Mouse (Mus musculus) kidney, embryonic 16.5 days (tissue): ENCODE measurements at regions not wholly inside any gene's neighbourhood (a gene's known extent, or its start where the extent isn't known, plus 50 kb on each side); places are given as distances from the start of the nearest gene placed in this dataset.

Source experiments
- ATAC-seq: fragments of 200-750 bp; cut with Nextera tagmentation; 2 replicates; pipeline ENCODE4 v1.8.0; 2017; ENCODE audit warnings: moderate TSS enrichment; ENCODE audit not compliant: low FRiP score, low TSS enrichment
- H3K27ac ChIP-seq: fragments of 300-500 bp; sonication (generic); 2 replicates; pipeline ENCODE4 v1.5.1; 2014; ENCODE audit warnings: low read length
- H3K27me3 ChIP-seq: fragments of 300-500 bp; sonication (generic); 2 replicates; pipeline ENCODE4 v1.6.1; 2014; ENCODE audit warnings: low read length, control low read depth, mixed read lengths; ENCODE audit not compliant: insufficient read depth
- H3K36me3 ChIP-seq: fragments of 300-500 bp; sonication (generic); 2 replicates; pipeline ENCODE4 v1.6.1; 2014; ENCODE audit warnings: low read length, control low read depth, mixed read lengths; ENCODE audit not compliant: insufficient read depth
- H3K4me1 ChIP-seq: fragments of 300-500 bp; sonication (generic); 2 replicates; pipeline ENCODE4 v1.6.1; 2014; ENCODE audit warnings: low read length, control low read depth, mixed read lengths; ENCODE audit not compliant: insufficient read depth
- H3K4me2 ChIP-seq: fragments of 300-500 bp; sonication (generic); replicated peaks from 2 replicates; pipeline ENCODE4 v1.6.1; 2014; ENCODE audit warnings: low read depth, low read length
- H3K4me3 ChIP-seq: fragments of 300-500 bp; sonication (generic); 2 replicates; pipeline ENCODE4 v1.5.1; 2014; ENCODE audit warnings: mild to moderate bottlenecking, low read length
- H3K9ac ChIP-seq: fragments of 300-500 bp; sonication (generic); replicated peaks from 2 replicates; pipeline ENCODE4 v1.6.1; 2014; ENCODE audit warnings: low read length
- H3K9me3 ChIP-seq: fragments of 300-500 bp; sonication (generic); 2 replicates; pipeline ENCODE4 v1.6.1; 2016; ENCODE audit warnings: low read length, control low read depth
- WGBS: fragments of 180-500 bp; shearing (Covaris S2); extraction: QIAGEN DNeasy Blood & Tissue Kit; methylation state at CpG from one replicate; pipeline ENCODE4 v1.1.7; 2014; 5-methylcytosine and 5-hydroxymethylcytosine counted together

DNA sequence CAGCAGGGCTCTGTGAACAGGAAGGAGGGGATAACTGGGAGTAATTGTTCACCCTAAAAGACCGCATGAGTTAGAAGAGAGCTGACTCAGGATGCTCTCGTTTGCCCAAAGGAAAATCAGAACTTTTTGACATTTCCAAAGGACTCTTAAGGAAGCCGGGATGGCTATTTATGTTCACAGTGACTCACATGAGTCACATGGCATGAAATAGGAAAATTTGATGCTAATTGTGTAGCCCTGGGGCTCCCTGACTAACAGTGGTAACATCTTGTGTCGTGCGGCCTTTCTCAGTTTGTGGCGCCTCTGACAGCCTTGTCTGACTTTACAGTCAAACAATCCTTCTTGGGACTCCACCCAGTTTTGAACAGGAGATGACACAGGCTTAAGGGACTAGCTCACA is 51.9 kb upstream of the Cacna1a start:
- ATAC-seq, result no peak
- Histone ChIP-seq H3K27ac (no peak overlapping the region), H3K4me1 (no peaks in the 10 kb centered on the region), H3K27me3 (peaks cover 9% of the 10 kb centered on the region; the same call in 1 of the 2 replicates), H3K9ac (no peak overlapping the region), H3K4me2 (no peak overlapping the region), H3K4me3 (no peak overlapping the region), H3K9me3 (no peaks in the 10 kb centered on the region), H3K36me3 (no peaks in the 10 kb centered on the region)
- whole genome bisulfite sequencing, result 81% methylated on average over 6 of the region's 6 CpGs

DNA sequence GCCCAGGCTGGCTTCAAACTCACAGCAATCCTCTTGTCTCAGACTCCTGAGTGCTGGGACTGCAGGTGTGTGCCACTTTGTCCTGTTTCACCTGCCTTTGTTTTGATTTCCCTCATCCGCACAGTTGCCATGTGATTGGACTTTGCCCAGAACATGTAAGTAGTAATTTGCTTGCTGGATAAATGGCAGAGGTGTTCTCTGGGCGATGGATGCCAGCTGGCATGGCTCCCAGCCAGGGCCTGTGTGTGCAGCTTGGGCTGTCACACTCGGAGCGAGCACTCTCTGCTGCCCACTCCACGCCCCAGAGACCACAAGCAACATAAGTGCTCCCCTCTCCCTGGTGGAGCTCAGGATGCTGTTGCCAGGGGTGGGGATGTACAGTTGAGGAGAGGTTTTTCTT is 53.9 kb upstream of the Cacna1a start:
- Histone ChIP-seq H3K4me3 (no peak overlapping the region), H3K36me3 (no peaks in the 10 kb centered on the region), H3K27ac (no peak overlapping the region), H3K4me1 (no peaks in the 10 kb centered on the region), H3K9ac (no peak overlapping the region), H3K4me2 (no peak overlapping the region), H3K9me3 (no peaks in the 10 kb centered on the region), H3K27me3 (peaks cover 3% of the 10 kb centered on the region; the same call in 1 of the 2 replicates)
- 60% methylated on average over 5 of the region's 5 CpGs for WGBS
- no peak for ATAC-seq

DNA sequence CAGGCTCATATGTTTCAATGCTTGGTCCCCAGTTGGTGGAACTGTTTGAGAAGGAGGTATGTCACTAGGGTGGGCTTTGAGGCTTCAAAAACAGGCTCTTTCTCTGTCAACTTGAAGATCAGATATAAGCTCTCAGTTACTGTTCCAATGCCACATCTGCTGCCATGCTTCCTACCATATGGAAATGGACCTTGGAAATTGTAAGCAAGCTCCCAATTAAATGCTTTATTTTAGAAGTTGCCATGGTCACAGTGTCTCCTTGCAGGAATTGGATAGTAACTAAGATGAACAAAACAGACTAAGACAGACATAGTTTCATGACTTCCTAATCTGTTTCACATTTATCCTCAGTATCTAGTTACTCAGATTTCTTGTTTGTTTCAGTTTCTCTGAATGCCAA is 56.7 kb upstream of the Cacna1a start:
- Histone ChIP-seq H3K27ac (no peak overlapping the region), H3K4me2 (no peak overlapping the region), H3K4me1 (no peaks in the 10 kb centered on the region), H3K36me3 (no peaks in the 10 kb centered on the region), H3K27me3 (no peaks in the 10 kb centered on the region), H3K4me3 (no peak overlapping the region), H3K9ac (no peak overlapping the region), H3K9me3 (no peaks in the 10 kb centered on the region)
- no peak for ATAC-seq

GRCm38 (mm10) chr8:84329535-84329934 is 58.7 kb upstream of the Cacna1a start:
- ATAC-seq, result no peak
- H3K9ac ChIP-seq, result no peak overlapping the region
- H3K27ac ChIP-seq, result no peak overlapping the region
- no peaks in the 10 kb centered on the region for H3K4me1 ChIP-seq
- H3K27me3 ChIP-seq, result no peaks in the 10 kb centered on the region
- no peak overlapping the region for H3K4me3 ChIP-seq
- no peaks in the 10 kb centered on the region for H3K36me3 ChIP-seq
- H3K4me2 ChIP-seq, result no peak overlapping the region
- H3K9me3 ChIP-seq, result no peaks in the 10 kb centered on the region
- WGBS, result 79% methylated on average over 8 of the region's 8 CpGs

- H3K4me1 ChIP-seq, result no peaks in the 10 kb centered on the region
- no peaks in the 10 kb centered on the region for H3K36me3 ChIP-seq
- H3K4me2 ChIP-seq, result no peak overlapping the region
- ATAC-seq, result no peak
- no peaks in the 10 kb centered on the region for H3K27me3 ChIP-seq
- no peaks in the 10 kb centered on the region for H3K9me3 ChIP-seq
- no peak overlapping the region for H3K9ac ChIP-seq
- H3K4me3 ChIP-seq, result no peak overlapping the region
- 68% methylated on average over 10 of the region's 10 CpGs for WGBS
- H3K27ac ChIP-seq, result no peak overlapping the region
These were observed 52.6 kb upstream of the Ccdc130 start for GRCm38 (mm10) chr8:84322761-84323160.

DNA sequence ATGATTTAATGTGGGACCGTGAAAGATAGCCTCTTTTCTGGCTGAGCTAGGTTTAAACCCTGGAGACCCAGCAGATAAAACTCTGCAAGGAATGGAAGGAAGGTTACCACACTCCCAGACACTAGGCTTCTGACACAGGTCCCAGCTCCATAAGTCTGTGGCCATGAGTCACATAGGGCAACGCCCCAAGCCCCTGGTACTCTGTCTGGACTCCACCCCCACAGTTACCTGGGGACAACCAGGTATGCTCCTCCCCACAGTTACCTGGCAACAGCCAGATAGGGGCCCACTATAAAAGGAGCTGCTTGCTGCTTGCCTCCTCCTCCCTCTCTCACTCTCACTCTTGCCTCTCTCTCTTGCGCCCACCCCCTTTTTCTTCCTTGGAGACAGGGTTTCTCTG is 51.7 kb upstream of the Ccdc130 start:
- WGBS, result 60% methylated on average over 3 of the region's 3 CpGs
- ATAC-seq, result 0 out of 2 replicates have a peak, but pooled peaks have one; percentile 27
- H3K27me3 ChIP-seq, result no peaks in the 10 kb centered on the region
- H3K36me3 ChIP-seq, result no peaks in the 10 kb centered on the region
- H3K4me1 ChIP-seq, result no peaks in the 10 kb centered on the region
- H3K4me3 ChIP-seq, result no peak overlapping the region
- no peak overlapping the region for H3K4me2 ChIP-seq
- no peak overlapping the region for H3K9ac ChIP-seq
- H3K9me3 ChIP-seq, result no peaks in the 10 kb centered on the region
- no peak overlapping the region for H3K27ac ChIP-seq
